8 mouse cellular contexts compared by ENCODE assay signal in genomic region chr12:76837844-76838650, GRCm38 (mm10). TPM values are rescaled to one million over a fixed set of nuclear protein-coding genes. Genes with fewer than 3 reads are reported as not detected.
DNase-seq lines count a peak whose midpoint lies in the region; ATAC-seq and TF ChIP-seq lines count a peak whose summit lies in the region.

No protein-coding gene starts in this region.

- peak overlapping the region; percentile 87 for H3K4me3 ChIP-seq in heart, adult 2 months
- peak overlapping the region; percentile 74 to 94 (median 79) for H3K4me3 ChIP-seq in CH12.LX (replicated peaks in 1 of 3; ENCODE audit: low read depth in 2 of 3, low read length in 2 of 3, poor library complexity in 1 of 3)
- H3K4me3 ChIP-seq in forebrain, embryonic 14.5 days (ENCODE audit: low read depth, low read length) = peak overlapping the region; percentile 70

- no peak for DNase-seq in heart, adult 2 months
- DNase-seq in heart, adult 11 months = no peak
- peak; percentile 11 for DNase-seq in CH12.LX (ENCODE audit: extremely low read depth)
- no peak for DNase-seq in forebrain, embryonic 14.5 days (ENCODE audit: low spot score)
- no peak for DNase-seq in left cerebral cortex, postnatal 10 days (ENCODE audit: extremely low spot score in 1 of 2, low spot score in 2 of 2)
- no peak for DNase-seq in gastrocnemius, adult 18-20 months (ENCODE audit: low spot score)
- DNase-seq in c-Kit-positive CD71-positive TER-119-positive erythroid progenitor cells, embryonic 14.5 days (ENCODE audit: low spot score) = no peak

- 0 out of 2 replicates have a peak, but pooled peaks cover 1% of the 10 kb centered on the region for H3K79me2 ChIP-seq in heart, adult 2 months (replicated peaks; ENCODE audit: control insufficient read depth, insufficient read depth, low read length)
- peaks cover 8% of the 10 kb centered on the region for H3K79me2 ChIP-seq in CH12.LX (replicated peaks; ENCODE audit: control insufficient read depth, extremely low read depth, insufficient read depth, poor library complexity, severe bottlenecking)

- H3K9me3 ChIP-seq in CH12.LX (replicated peaks; ENCODE audit: low read length) = no peaks in the 10 kb centered on the region
- no peaks in the 10 kb centered on the region for H3K9me3 ChIP-seq in forebrain, embryonic 14.5 days (replicated peaks; ENCODE audit: control insufficient read depth, low read length)

- H3K36me3 ChIP-seq in heart, adult 2 months (ENCODE audit: control insufficient read depth, insufficient read depth, low read length) = peaks cover 3% of the 10 kb centered on the region
- peaks cover 0 to 23% of the 10 kb centered on the region in 2 experiments for H3K36me3 ChIP-seq in CH12.LX (replicated peaks in 1 of 2; ENCODE audit: control insufficient read depth in 1 of 2, insufficient read depth in 1 of 2, low read length in 1 of 2)
- no peaks in the 10 kb centered on the region for H3K36me3 ChIP-seq in forebrain, embryonic 14.5 days (ENCODE audit: control insufficient read depth, insufficient read depth, low read length)

- in situ Hi-C loops in CH12.LX (cut with MboI; ENCODE audit: low pct_ligation_motif_present, low pct_unique_long_range_greater_than_20kb, low sequenced_read_pairs) = no loop called here

- no peak for TF ChIP-seq POLR2A in heart, adult 2 months (IDR thresholded peaks at IDR 0.05; ENCODE audit: insufficient read depth, low read depth, low read length)
- no peak for TF ChIP-seq POLR2A in CH12.LX (IDR thresholded peaks at IDR 0.05; ENCODE audit: low read depth, low read length)

- H3K27me3 ChIP-seq in heart, adult 2 months (ENCODE audit: control insufficient read depth, insufficient read depth, low read length) = no peaks in the 10 kb centered on the region
- no peaks in the 10 kb centered on the region for H3K27me3 ChIP-seq in CH12.LX (replicated peaks)
- H3K27me3 ChIP-seq in forebrain, embryonic 14.5 days (replicated peaks; ENCODE audit: control insufficient read depth, insufficient read depth, low read length) = no peaks in the 10 kb centered on the region

- ATAC-seq in forebrain, embryonic 14.5 days = no peak
- ATAC-seq in megakaryocyte, adult 5-6 weeks (ENCODE audit: poor library complexity, severe bottlenecking) = peak; percentile 37

- 10% methylated on average over 21 of the region's 21 CpGs for WGBS in heart, adult 2 months
- WGBS in forebrain, embryonic 14.5 days = 14% methylated on average over 21 of the region's 21 CpGs

- H3K4me2 ChIP-seq in CH12.LX (ENCODE audit: insufficient read depth, low read depth, poor library complexity, severe bottlenecking) = peak overlapping the region; percentile 91
- H3K4me2 ChIP-seq in forebrain, embryonic 14.5 days (ENCODE audit: low read length) = peak overlapping the region; percentile 78

- no peak for TF ChIP-seq EP300 in heart, adult 2 months (IDR thresholded peaks at IDR 0.05; ENCODE audit: insufficient read depth, low read depth, low read length)
- TF ChIP-seq EP300 in CH12.LX (IDR thresholded peaks at IDR 0.05; ENCODE audit: low read length) = no peak

- no peak for TF ChIP-seq RAD21 in CH12.LX (IDR thresholded peaks at IDR 0.05; ENCODE audit: low read depth, low read length)

- H3K4me1 ChIP-seq in heart, adult 2 months (ENCODE audit: control insufficient read depth, insufficient read depth, low read length) = no peaks in the 10 kb centered on the region
- peaks cover 2 to 11% of the 10 kb centered on the region in 2 experiments for H3K4me1 ChIP-seq in CH12.LX (ENCODE audit: control insufficient read depth in 1 of 2, insufficient read depth in 2 of 2)
- H3K4me1 ChIP-seq in forebrain, embryonic 14.5 days (ENCODE audit: control insufficient read depth, insufficient read depth, low read length) = no peaks in the 10 kb centered on the region

- dilution Hi-C loops in CH12.LX (cut with MboI; ENCODE audit: extremely low pct_ligation_motif_present, extremely low pct_unique_long_range_greater_than_20kb, low sequenced_read_pairs) = no loop called here

- peak overlapping the region; percentile 81 for H3K27ac ChIP-seq in heart, adult 2 months
- no peak overlapping the region for H3K27ac ChIP-seq in CH12.LX (ENCODE audit: insufficient read depth, low read depth)
- H3K27ac ChIP-seq in forebrain, embryonic 14.5 days (ENCODE audit: low read depth, low read length) = 0 out of 2 replicates have a peak overlapping the region, but pooled peaks have one; percentile 40

- TF ChIP-seq CTCF in heart, adult 2 months (IDR thresholded peaks at IDR 0.05) = no peak
- no peak for TF ChIP-seq CTCF in CH12.LX (conservative IDR thresholded peaks at IDR 0.05 in 1 of 2, IDR thresholded peaks at IDR 0.05 in 1 of 2; ENCODE audit: low read depth in 2 of 2, low read length in 2 of 2)

- H3K9ac ChIP-seq in heart, adult 2 months (ENCODE audit: low read depth, low read length) = peak overlapping the region; percentile 73
- peak overlapping the region; percentile 70 for H3K9ac ChIP-seq in CH12.LX (ENCODE audit: insufficient read depth, low read depth)
- peak overlapping the region; percentile 78 for H3K9ac ChIP-seq in forebrain, embryonic 14.5 days (ENCODE audit: low read length)

- intact Hi-C loops in heart, adult 2 months (cut with DNase I) = loop anchor here (1.0 to 10.0 kb wide), 8 partner anchors 41 to 827 kb away; partner anchors contain the start of genes Churc1, Fntb, Fut8 and Max
- intact Hi-C loops in left cerebral cortex, postnatal 10 days (cut with DNase I) = no loop called here

TF ChIP-seq in CH12.LX, 34 proteins besides CTCF, POLR2A, EP300 and RAD21:
- TF ChIP-seq ZNF384 (IDR thresholded peaks at IDR 0.05; ENCODE audit: low read depth, low read length) (no peak), POLR2AphosphoS2 (IDR thresholded peaks at IDR 0.05; ENCODE audit: low read depth, low read length) (peak; percentile 75; the same call in 1 of the 2 replicates), NRF1 (IDR thresholded peaks at IDR 0.05; ENCODE audit: low read depth, low read length) (no peak), E2F4 (IDR thresholded peaks at IDR 0.05; ENCODE audit: insufficient replicate concordance, low read depth, low read length) (no peak)
TF ChIP-seq in CH12.LX: peak in this region for 1.

RNA-seq across cellular contexts. Expression of gene Rab15, which starts 15.3 kb away (rescaled TPM):
- total RNA-seq in heart, adult 2 months (2021) = under 1 TPM; 0.70 to 0.91 TPM
- 1.4 and 1.9 TPM in 2 replicates for polyA plus RNA-seq in heart, adult 2 months (2012; rRNA removed)
- total RNA-seq in CH12.LX (2012; rRNA removed) (0.04 and 0.25 TPM in 2 replicates), CH12.LX (2014; rRNA removed) (0.07 TPM in 1 of 2 replicates, not detected in the other)
- polyA plus RNA-seq in CH12.LX (2012; ENCODE audit: insufficient read length, low read depth) = not detected in 2 replicates
- 11.8 and 18.2 TPM in 2 replicates for polyA plus RNA-seq in forebrain, embryonic 14.5 days (2014; fragmentation: Nextera tagmentation; extraction: Ambion mirVana)
- total RNA-seq in megakaryocyte, adult 5-6 weeks (2015) = not detected in 2 replicates
- total RNA-seq in megakaryocyte, adult 5-6 weeks (2017) = not detected in 2 replicates
- 100 to 1,000 TPM; 188 to 199 TPM for total RNA-seq in left cerebral cortex, postnatal 10 days (2021)
- 1 to 10 TPM; 1.7 to 3.1 TPM for total RNA-seq in gastrocnemius, adult 18-20 months (2021)

RNA-seq across cellular contexts. Expression of gene Gpx2, which starts 42.7 kb away (rescaled TPM):
- total RNA-seq in heart, adult 2 months (2021) = not detected
- 5.0 TPM in 1 of 2 replicates, not detected in the other for polyA plus RNA-seq in heart, adult 2 months (2012; rRNA removed)
- total RNA-seq in CH12.LX (2012; rRNA removed) (not detected in 2 replicates), CH12.LX (2014; rRNA removed) (not detected in 2 replicates)
- polyA plus RNA-seq in CH12.LX (2012; ENCODE audit: insufficient read length, low read depth) = not detected in 2 replicates
- not detected in 2 replicates for polyA plus RNA-seq in forebrain, embryonic 14.5 days (2014; fragmentation: Nextera tagmentation; extraction: Ambion mirVana)
- not detected in 2 replicates for total RNA-seq in megakaryocyte, adult 5-6 weeks (2015)
- total RNA-seq in megakaryocyte, adult 5-6 weeks (2017) = not detected in 2 replicates
- total RNA-seq in left cerebral cortex, postnatal 10 days (2021) = under 1 TPM; 0.62 to 0.69 TPM
- total RNA-seq in gastrocnemius, adult 18-20 months (2021) = not detected

Comparison
In these comparisons a context has a peak if more than half of its experiments do, and no peak if none do; other contexts are left out.
1. RNA of gene Rab15, which starts 15.3 kb away (total RNA-seq): 188 to 199 TPM in left cerebral cortex, postnatal 10 days; 1.7 to 3.1 TPM in gastrocnemius, adult 18-20 months, 0.70 to 0.91 TPM in heart, adult 2 months, 0.04 to 0.25 TPM in CH12.LX and not detected in megakaryocyte, adult 5-6 weeks; every median in the first group is over 10 times any median in the second.
2. Peak in every context shown above with its lines, with median percentiles within 50 percentile points of each other: H3K4me3 ChIP-seq and H3K9ac ChIP-seq.